Mouse (Mus musculus): ENCODE results near the gene Fabp6.

The Fabp6 gene

GRCm38 (mm10) chr11:43601440-43601839 lies at the start of gene Fabp6:
Gene Fabp6, minus strand, starts transcription at chr11:43601540.
- DNase-seq (ENCODE audit: low spot score), result no peak

DNA sequence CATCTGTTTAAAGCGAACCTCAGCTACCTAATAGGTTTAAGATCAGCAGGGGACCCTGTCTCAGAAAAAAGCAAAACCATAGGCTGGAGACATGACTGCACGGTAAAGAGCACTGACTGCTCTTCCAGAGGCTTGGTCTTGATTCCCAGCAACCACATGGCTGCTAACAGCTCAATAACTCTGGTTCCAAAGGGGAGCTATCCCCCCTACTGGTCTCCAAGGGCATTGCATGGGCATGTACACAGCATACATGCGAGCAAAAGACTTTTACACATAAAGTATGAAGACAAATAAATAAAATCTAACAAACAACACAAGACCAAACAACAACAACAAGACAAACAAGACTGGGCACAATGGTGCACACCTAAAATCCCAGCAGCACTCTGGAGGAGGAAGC lies 43.9 kb upstream of the Fabp6 start:
- DNase-seq (ENCODE audit: low spot score), result no peak

- DNase-seq (ENCODE audit: low spot score), result peak; percentile 35
Measured at GRCm38 (mm10) chr11:43643180-43643591, 41.8 kb upstream of the Fabp6 start.

- no peak for DNase-seq (ENCODE audit: low spot score)
Measured at GRCm38 (mm10) chr11:43638486-43638885, 37.1 kb upstream of the Fabp6 start.

GRCm38 (mm10) chr11:43636761-43637160 lies 35.4 kb upstream of the Fabp6 start:
- no peak for DNase-seq (ENCODE audit: low spot score)

DNA sequence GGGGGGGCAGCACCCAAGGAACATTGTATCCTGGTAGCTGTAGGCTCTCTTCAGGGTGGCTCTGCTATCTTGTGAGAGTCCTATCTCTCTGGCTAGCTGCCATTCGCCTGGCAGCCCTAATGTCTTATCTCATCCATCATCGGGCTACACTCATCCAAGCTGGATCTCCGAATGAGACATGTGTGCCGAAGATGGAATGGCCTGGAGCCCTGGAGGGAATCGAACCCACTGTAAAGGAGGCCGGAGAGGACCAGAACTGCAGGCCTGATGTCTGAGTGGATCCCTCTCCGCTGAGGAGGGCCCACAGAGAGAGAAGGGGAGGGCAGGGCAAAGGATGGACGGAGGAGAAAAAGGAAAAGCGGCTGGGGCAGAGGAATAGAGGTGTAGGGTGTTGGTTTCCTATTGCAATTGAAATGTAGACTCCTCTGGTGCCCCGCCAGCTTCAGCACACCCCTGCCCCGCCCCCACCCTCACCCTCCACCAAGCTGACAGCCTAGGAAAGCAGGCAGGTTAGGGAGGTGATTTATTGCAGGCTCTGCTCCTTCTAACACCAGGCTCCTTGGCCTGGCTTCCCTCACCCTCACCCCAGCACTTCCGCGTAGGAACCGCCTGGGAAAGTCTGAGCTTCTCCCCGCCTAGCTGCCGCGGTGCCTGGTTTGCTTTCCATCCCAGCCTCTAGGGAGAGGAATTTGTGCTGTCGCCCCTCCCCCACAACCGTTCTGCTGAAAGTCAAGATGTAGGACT lies 32.5 kb upstream of the Fabp6 start:
- peak; percentile 26 for DNase-seq (ENCODE audit: low spot score)

DNA sequence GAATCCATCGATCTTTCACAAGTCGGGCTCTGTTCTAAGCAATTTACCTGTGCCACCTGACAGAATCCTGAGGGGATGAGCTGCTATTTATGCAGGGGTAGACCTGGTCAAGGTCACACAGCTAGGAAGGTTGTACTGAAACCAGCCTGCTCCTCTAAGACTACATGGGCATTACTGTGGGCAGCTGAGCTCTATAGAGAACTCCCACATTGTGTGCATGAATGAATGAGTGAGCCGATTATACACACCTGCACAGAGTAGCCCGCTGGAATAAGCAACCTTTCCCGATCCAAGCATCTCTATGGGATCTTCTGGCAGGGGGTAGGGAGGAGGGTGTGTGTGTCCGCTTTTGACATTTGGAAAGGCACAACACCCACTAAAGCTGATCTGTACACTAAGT lies 31.8 kb upstream of the Fabp6 start:
- no peak for DNase-seq (ENCODE audit: low spot score)

- DNase-seq (ENCODE audit: low spot score), result no peak
Measured at GRCm38 (mm10) chr11:43632566-43632965, 31.2 kb upstream of the Fabp6 start.

DNA sequence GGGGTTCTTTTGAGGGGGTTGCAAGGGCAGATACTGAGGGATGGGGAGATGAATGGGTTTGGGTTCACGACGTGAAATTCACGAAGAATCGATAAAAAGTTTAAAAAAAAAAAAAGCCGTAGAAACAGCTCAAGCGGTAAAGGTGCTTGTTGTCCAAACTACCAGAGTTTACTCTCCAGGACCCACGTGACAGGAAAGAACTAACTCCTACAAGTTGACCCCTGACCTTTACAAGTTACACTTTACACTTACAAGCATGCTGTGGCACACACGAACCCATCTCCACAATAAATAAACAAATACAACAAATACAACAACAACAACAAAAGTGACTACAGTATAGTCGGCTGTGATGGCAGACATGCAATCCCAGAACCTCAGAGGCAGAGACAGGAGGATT lies 30.3 kb upstream of the Fabp6 start:
- no peak for DNase-seq (ENCODE audit: low spot score)

DNA sequence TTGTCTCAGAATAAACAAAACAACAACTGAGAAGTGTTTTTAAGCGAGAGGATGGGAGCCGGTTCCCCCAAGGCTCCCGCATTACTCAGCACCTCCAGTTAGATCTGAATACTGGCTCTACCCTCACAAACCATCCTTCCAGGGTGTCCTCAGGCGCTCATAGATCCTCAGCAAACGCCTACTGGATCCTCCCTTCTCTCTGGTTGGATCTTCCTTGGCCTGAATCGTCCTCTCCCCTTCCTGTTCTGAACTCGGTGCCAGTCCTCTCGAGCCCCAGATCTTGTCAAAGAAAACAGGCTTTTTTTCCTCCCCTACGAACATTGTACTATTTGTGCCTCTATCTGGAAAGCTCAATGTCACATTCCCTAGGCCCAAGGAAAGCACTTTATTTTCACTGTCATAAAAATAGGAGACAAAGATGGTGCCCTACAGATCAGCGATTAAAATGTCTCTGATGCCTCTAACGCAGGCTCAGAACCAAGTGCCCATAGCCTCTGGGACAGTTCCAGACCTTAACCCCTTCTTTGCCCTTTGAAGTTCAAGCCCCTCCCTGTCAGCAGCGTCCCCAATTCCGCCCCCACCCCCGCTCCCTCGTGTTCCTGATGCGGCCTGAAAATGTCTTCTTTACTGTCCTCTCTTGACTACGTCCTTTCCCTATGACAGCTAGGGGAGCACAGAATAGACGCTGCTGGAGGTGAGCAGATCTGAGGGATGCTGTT lies 25.7 kb upstream of the Fabp6 start:
- no peak for DNase-seq (ENCODE audit: low spot score)

- DNase-seq (ENCODE audit: low spot score), result no peak
Measured at GRCm38 (mm10) chr11:43626300-43626926, 25.1 kb upstream of the Fabp6 start.

DNA sequence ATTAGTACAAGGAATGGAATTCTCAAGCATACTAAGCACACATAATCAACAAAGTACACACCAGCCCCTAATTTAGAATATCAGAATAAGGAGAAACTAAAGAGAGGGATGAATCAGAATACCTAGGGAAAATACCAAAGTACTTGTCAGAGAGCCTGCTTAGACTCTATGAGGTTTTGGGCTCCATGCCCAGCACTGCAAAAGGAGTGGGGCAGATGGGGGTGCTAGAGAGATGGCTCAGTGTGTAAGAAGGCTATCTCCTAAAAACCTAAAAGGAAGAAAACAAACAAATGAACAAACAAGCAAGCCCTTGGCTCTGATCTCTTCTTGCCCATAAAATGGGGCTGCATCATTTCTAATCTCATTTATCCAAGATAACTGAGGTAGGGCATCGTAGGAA lies 23.0 kb upstream of the Fabp6 start:
- no peak for DNase-seq (ENCODE audit: low spot score)

GRCm38 (mm10) chr11:43621769-43622168 lies 20.4 kb upstream of the Fabp6 start:
- no peak for DNase-seq (ENCODE audit: low spot score)

DNA sequence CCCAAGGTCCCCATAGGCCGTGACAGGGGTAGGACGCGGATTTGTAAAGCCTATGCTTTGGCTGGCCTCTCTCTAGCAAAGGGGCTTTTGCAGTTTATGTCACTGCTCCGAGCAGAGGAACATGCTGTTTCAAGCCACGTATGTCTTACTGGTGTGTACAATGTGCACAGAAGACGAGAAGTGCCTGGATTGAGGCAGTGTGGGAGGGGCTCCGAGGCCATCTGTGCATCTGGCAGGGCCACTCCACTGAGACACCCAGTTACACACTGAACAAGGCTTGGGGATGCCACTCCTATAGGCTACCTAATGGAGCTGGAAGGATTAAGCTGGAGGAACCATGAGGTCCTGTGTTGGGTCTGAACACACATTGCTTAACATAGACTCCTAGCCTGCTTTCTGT lies 17.1 kb upstream of the Fabp6 start:
- no peak for DNase-seq (ENCODE audit: low spot score)

DNA sequence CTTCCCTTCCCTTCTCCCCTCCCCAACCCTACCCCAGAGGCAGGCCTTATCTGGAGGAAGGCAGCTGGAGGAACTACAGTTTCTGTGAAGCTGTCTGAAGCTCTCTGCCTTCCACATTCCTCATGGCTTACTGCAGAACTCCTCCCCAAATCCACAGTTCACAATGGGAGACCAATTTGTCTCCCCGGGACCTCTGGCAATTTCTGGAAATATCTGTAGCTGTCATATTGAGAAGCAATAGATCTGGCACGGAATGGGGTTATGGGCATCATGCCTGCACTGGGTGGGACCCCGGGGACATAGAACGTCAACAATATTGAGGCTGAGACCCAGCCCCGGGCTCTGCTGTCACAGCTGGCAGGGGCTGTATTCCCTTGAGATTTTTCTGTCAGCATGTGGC lies 16.6 kb upstream of the Fabp6 start:
- no peak for DNase-seq (ENCODE audit: low spot score)

GRCm38 (mm10) chr11:43612834-43613488 lies 11.6 kb upstream of the Fabp6 start:
- DNase-seq (ENCODE audit: low spot score), result peak; percentile 41

DNA sequence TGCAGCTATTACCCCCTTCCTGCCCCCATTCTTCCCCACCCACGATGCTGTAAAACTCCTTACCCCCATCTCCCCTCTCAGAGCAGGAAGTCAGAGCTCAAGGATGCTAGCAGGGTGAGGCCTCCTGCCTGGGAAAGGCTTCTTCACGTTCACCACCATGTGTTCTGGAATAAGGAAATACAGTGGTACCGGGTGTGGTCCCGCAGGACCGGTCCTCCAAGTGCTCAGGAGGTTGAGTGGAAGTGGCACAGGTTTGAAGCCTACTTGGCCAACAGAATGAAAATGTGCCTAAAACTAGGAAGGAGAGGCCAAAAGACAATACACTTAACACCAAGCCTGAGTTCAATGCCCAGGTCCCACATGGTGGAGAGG lies 9.3 kb upstream of the Fabp6 start:
- no peak for DNase-seq (ENCODE audit: low spot score)

DNA sequence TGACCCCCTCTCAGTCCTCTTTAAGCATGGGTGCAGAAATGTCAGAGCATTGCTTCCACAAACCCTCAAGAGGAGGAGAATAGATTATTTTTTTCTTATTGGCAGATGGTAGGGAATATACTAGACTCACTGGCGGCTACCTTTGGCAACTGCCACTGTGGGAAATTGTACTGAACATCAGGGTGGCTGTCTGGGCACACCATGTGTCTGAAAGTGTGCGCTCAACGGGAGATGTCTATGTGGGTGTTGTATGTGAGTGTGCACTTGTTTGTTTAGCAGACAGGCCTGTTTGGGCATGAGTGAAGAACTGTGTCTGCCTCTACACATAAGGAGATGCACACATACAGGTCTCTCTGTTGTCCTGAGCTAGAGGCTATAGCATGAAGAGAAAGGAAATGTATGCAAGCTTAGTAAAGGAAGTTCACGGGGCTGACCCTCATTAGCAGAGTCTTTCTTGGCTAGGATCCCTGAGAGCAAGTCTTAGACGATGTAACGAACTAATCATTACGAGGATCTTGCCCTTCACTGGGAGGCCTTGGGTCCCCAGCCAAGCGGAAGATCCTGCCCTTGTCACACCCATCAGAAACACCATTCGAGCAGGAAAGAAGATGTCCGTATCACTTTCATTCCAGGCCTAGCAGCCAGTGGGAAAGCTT lies 8.8 kb upstream of the Fabp6 start:
- no peak for DNase-seq (ENCODE audit: low spot score)

DNA sequence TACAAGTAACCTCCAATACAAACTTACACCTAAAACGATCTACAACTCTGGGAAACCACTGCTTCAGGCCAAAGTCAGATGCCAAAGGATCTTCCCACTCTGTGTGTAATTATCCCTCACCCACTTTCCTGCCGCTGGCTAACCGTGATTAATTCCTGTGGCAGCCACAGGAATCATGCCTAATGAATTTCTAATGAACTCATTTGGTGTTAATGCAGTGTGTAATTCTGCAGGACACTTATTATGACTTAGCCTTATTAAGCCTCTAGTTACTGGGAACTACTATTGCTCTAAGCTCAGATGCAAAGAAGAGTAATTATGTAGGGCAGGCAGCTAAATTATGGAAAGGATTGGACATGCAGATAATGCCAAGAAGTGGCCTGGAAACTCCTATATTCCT lies 7.1 kb upstream of the Fabp6 start:
- DNase-seq (ENCODE audit: low spot score), result no peak

- no peak for DNase-seq (ENCODE audit: low spot score)
Measured at GRCm38 (mm10) chr11:43605859-43606258, 4.5 kb upstream of the Fabp6 start.

GRCm38 (mm10) chr11:43604891-43605290 lies 3.6 kb upstream of the Fabp6 start:
- no peak for DNase-seq (ENCODE audit: low spot score)

DNA sequence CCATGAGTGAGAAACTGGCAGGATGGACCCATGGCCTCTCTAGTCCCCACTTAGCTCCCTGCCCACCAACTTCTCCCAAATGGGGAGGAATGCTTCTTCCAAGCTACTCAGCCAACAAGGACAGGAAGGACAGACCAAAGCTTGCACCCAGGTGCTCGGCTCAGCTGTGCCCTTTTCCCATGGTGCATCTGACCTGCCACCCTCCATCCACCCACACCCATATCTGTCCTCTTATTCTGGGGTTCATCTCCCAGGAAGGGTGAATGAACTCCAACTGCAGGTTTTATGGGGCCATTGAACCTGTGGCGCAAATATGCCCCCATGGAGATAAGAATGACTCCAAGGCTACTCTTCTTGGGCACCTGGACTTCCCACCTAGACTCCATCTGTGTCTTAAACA lies 2.9 kb upstream of the Fabp6 start:
- DNase-seq (ENCODE audit: low spot score), result no peak
